Mouse (Mus musculus): Measurements from ENCODE around the gene Ppbp. TPM values are rescaled to one million over a fixed set of nuclear protein-coding genes. Genes with fewer than 3 reads are reported as not detected.

Gene Ppbp
- polyA plus RNA-seq, 1 experiment, result not detected

- Histone ChIP-seq H3K9ac (ENCODE audit: low read depth, poor library complexity, severe bottlenecking) (no peak overlapping the region), H3K27ac (ENCODE audit: insufficient read depth, low read length) (no peak overlapping the region), H3K9me3 (replicated peaks; ENCODE audit: control insufficient read depth, insufficient read depth, low read length, poor library complexity, severe bottlenecking) (no peaks in the 10 kb centered on the region), H3K4me1 (ENCODE audit: control insufficient read depth, insufficient read depth, low read length) (no peaks in the 10 kb centered on the region), H3K4me3 (ENCODE audit: low read depth, low read length) (no peak overlapping the region), H3K27me3 (ENCODE audit: control insufficient read depth, insufficient read depth, low read length, poor library complexity, severe bottlenecking) (no peaks in the 10 kb centered on the region), H3K36me3 (ENCODE audit: control insufficient read depth, insufficient read depth, low read length, poor library complexity, severe bottlenecking) (no peaks in the 10 kb centered on the region)
- no peak for TF ChIP-seq EP300 (IDR thresholded peaks at IDR 0.05; ENCODE audit: insufficient read depth, low read depth, low read length)
- TF ChIP-seq CTCF (IDR thresholded peaks at IDR 0.05; ENCODE audit: low read depth, low read length), result no peak
- no peak for TF ChIP-seq POLR2A (IDR thresholded peaks at IDR 0.05; ENCODE audit: insufficient read depth, low read length)
Observed at GRCm38 (mm10) chr5:90758020-90758605, 10.2 kb upstream of the Ppbp start.

- H3K4me3 ChIP-seq (ENCODE audit: low read depth, low read length), result peak within 1 kb of the TSS; percentile 61
- H3K27ac ChIP-seq (ENCODE audit: insufficient read depth, low read length), result no peak within 1 kb of the TSS
- H3K9ac ChIP-seq (ENCODE audit: low read depth, poor library complexity, severe bottlenecking), result no peak within 1 kb of the TSS
- no peaks in the 10 kb centered on the region for H3K9me3 ChIP-seq (replicated peaks; ENCODE audit: control insufficient read depth, insufficient read depth, low read length, poor library complexity, severe bottlenecking)
- H3K4me1 ChIP-seq (ENCODE audit: control insufficient read depth, insufficient read depth, low read length), result no peaks in the 10 kb centered on the region
- TF ChIP-seq EP300 (IDR thresholded peaks at IDR 0.05; ENCODE audit: insufficient read depth, low read depth, low read length) (no peak), CTCF (IDR thresholded peaks at IDR 0.05; ENCODE audit: low read depth, low read length) (no peak)
- no peaks in the 10 kb centered on the region for H3K36me3 ChIP-seq (ENCODE audit: control insufficient read depth, insufficient read depth, low read length, poor library complexity, severe bottlenecking)
- no peaks in the 10 kb centered on the region for H3K27me3 ChIP-seq (ENCODE audit: control insufficient read depth, insufficient read depth, low read length, poor library complexity, severe bottlenecking)
Observed at GRCm38 (mm10) chr5:90759077-90760065, 8.9 kb upstream of the Ppbp start, which contains the start of gene Cxcl5. Cxcl5 (plus strand) TSS chr5:90759360.

GRCm38 (mm10) chr5:90760303-90760702 lies 8.0 kb upstream of the Ppbp start:
- TF ChIP-seq EP300 (IDR thresholded peaks at IDR 0.05; ENCODE audit: insufficient read depth, low read depth, low read length) (no peak), CTCF (IDR thresholded peaks at IDR 0.05; ENCODE audit: low read depth, low read length) (no peak), POLR2A (IDR thresholded peaks at IDR 0.05; ENCODE audit: insufficient read depth, low read length) (no peak)
- Histone ChIP-seq H3K9ac (ENCODE audit: low read depth, poor library complexity, severe bottlenecking) (no peak overlapping the region), H3K27ac (ENCODE audit: insufficient read depth, low read length) (no peak overlapping the region), H3K4me3 (ENCODE audit: low read depth, low read length) (no peak overlapping the region), H3K4me1 (ENCODE audit: control insufficient read depth, insufficient read depth, low read length) (no peaks in the 10 kb centered on the region), H3K9me3 (replicated peaks; ENCODE audit: control insufficient read depth, insufficient read depth, low read length, poor library complexity, severe bottlenecking) (no peaks in the 10 kb centered on the region), H3K27me3 (ENCODE audit: control insufficient read depth, insufficient read depth, low read length, poor library complexity, severe bottlenecking) (no peaks in the 10 kb centered on the region), H3K36me3 (ENCODE audit: control insufficient read depth, insufficient read depth, low read length, poor library complexity, severe bottlenecking) (no peaks in the 10 kb centered on the region)

GRCm38 (mm10) chr5:90760844-90761243 lies 7.5 kb upstream of the Ppbp start:
- no peaks in the 10 kb centered on the region for H3K4me1 ChIP-seq (ENCODE audit: control insufficient read depth, insufficient read depth, low read length)

GRCm38 (mm10) chr5:90761834-90762233 lies 6.5 kb upstream of the Ppbp start:
- Histone ChIP-seq H3K36me3 (ENCODE audit: control insufficient read depth, insufficient read depth, low read length, poor library complexity, severe bottlenecking) (no peaks in the 10 kb centered on the region), H3K4me3 (ENCODE audit: low read depth, low read length) (no peak overlapping the region), H3K27ac (ENCODE audit: insufficient read depth, low read length) (no peak overlapping the region), H3K4me1 (ENCODE audit: control insufficient read depth, insufficient read depth, low read length) (no peaks in the 10 kb centered on the region), H3K27me3 (ENCODE audit: control insufficient read depth, insufficient read depth, low read length, poor library complexity, severe bottlenecking) (no peaks in the 10 kb centered on the region), H3K9ac (ENCODE audit: low read depth, poor library complexity, severe bottlenecking) (no peak overlapping the region), H3K9me3 (replicated peaks; ENCODE audit: control insufficient read depth, insufficient read depth, low read length, poor library complexity, severe bottlenecking) (no peaks in the 10 kb centered on the region)
- TF ChIP-seq EP300 (IDR thresholded peaks at IDR 0.05; ENCODE audit: insufficient read depth, low read depth, low read length) (no peak), CTCF (IDR thresholded peaks at IDR 0.05; ENCODE audit: low read depth, low read length) (no peak), POLR2A (IDR thresholded peaks at IDR 0.05; ENCODE audit: insufficient read depth, low read length) (no peak)

More at GRCm38 (mm10) chr5:90760844-90761243, 7.5 kb upstream of the Ppbp start:
- H3K27ac ChIP-seq (ENCODE audit: insufficient read depth, low read length), result no peak overlapping the region
- no peaks in the 10 kb centered on the region for H3K9me3 ChIP-seq (replicated peaks; ENCODE audit: control insufficient read depth, insufficient read depth, low read length, poor library complexity, severe bottlenecking)
- TF ChIP-seq POLR2A (IDR thresholded peaks at IDR 0.05; ENCODE audit: insufficient read depth, low read length) (no peak), EP300 (IDR thresholded peaks at IDR 0.05; ENCODE audit: insufficient read depth, low read depth, low read length) (no peak), CTCF (IDR thresholded peaks at IDR 0.05; ENCODE audit: low read depth, low read length) (no peak)
- H3K27me3 ChIP-seq (ENCODE audit: control insufficient read depth, insufficient read depth, low read length, poor library complexity, severe bottlenecking), result no peaks in the 10 kb centered on the region
- no peak overlapping the region for H3K4me3 ChIP-seq (ENCODE audit: low read depth, low read length)
- H3K9ac ChIP-seq (ENCODE audit: low read depth, poor library complexity, severe bottlenecking), result no peak overlapping the region
- H3K36me3 ChIP-seq (ENCODE audit: control insufficient read depth, insufficient read depth, low read length, poor library complexity, severe bottlenecking), result no peaks in the 10 kb centered on the region
